Mouse (Mus musculus) C2C12 (cell line): ENCODE results near the gene Ifit1bl1.
"Not testable (repeated sequence)": the region's sequence is repeated elsewhere in the genome, so short reads cannot be mapped to it uniquely, and the experiment has no call there.

Experiments used
- CEBPB ChIP-seq: IDR thresholded peaks from one replicate; pipeline ENCODE4 v1.6.1; 2011; ENCODE audit warnings: low read depth, mild to moderate bottlenecking, control low read depth, moderate library complexity
- CTCF ChIP-seq: IDR thresholded peaks from one replicate; pipeline ENCODE4 v1.5.1; 2011; ENCODE audit not compliant: control insufficient read depth, insufficient read depth, insufficient read length
- FOSL1 ChIP-seq: IDR thresholded peaks from one replicate; pipeline ENCODE4 v1.8.0; 2011; ENCODE audit warnings: mild to moderate bottlenecking, low read length; ENCODE audit not compliant: poor library complexity, insufficient read depth, severe bottlenecking
- MAX ChIP-seq: IDR thresholded peaks from one replicate; pipeline ENCODE4 v1.6.1; 2011; ENCODE audit warnings: mild to moderate bottlenecking, control low read depth
- MYOG ChIP-seq: IDR thresholded peaks from one replicate; pipeline ENCODE4 v1.6.1; 2011; ENCODE audit not compliant: control insufficient read depth, insufficient read length; ENCODE audit errors: extremely low read depth
- USF1 ChIP-seq: IDR thresholded peaks from one replicate; pipeline ENCODE4 v1.6.1; 2011; ENCODE audit warnings: low read depth, mild to moderate bottlenecking, control low read depth, moderate library complexity

DNA sequence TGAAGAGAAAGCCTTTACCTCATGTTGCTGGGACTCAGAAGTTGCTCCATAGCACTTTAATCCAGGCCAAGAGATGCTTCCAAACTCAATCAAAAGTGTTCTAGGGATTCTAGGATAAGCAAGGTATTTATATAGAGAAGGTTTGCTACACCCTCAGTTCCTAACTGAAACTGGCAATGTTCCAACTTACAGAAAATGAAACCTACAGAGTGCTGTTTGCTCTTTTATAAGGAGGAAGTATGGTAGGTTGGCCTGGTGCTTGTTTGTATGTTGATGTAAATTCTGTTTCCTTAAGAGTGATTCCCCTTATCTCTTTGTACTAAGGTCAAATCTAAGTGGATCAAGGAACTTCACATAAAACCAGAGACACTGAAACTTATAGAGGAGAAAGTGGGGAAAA is 2.5 kb downstream of the Ifit1bl1 start:
- not testable (repeated sequence) for TF ChIP-seq CTCF, FOSL1, USF1, CEBPB, MAX, MYOG
